Mouse (Mus musculus) spleen, postnatal 14 days (tissue): ENCODE data around the gene B3gnt9.
"Not testable (repeated sequence)": the region's sequence is repeated elsewhere in the genome, so short reads cannot be mapped to it uniquely, and the experiment has no call there.

Experiments
- DNase-seq, 2 experiments: peaks; one replicate each; pipeline ENCODE4 v3.0.0; 2021 to 2022; ENCODE audit warnings: low spot score in 2 of 2

B3gnt9 gene

GRCm38 (mm10) chr8:105258911-105259720, 4.2 kb upstream of the B3gnt9 start:
- DNase-seq: no peak

- DNase-seq: no peak
Observed at GRCm38 (mm10) chr8:105257318-105258114, 2.6 kb upstream of the B3gnt9 start.

- peak; percentile 81 to 88 for DNase-seq
Observed at GRCm38 (mm10) chr8:105254152-105254965, 594 bp downstream of the B3gnt9 start.

GRCm38 (mm10) chr8:105253766-105254151, 1.2 kb downstream of the B3gnt9 start:
- DNase-seq: no peak

GRCm38 (mm10) chr8:105252680-105253537, 2.0 kb downstream of the B3gnt9 start:
- DNase-seq: no peak

- no peak for DNase-seq
Observed at GRCm38 (mm10) chr8:105251954-105252353, 3.0 kb downstream of the B3gnt9 start.

GRCm38 (mm10) chr8:105241016-105241415, 13.9 kb downstream of the B3gnt9 start:
- no peak for DNase-seq

- no peak for DNase-seq
Observed at GRCm38 (mm10) chr8:105237442-105238142, 17.4 kb downstream of the B3gnt9 start.

GRCm38 (mm10) chr8:105235206-105235605, 19.7 kb downstream of the B3gnt9 start:
- no peak for DNase-seq

- no peak for DNase-seq
Observed at GRCm38 (mm10) chr8:105233126-105233935, 21.6 kb downstream of the B3gnt9 start.

GRCm38 (mm10) chr8:105232321-105232693, 22.6 kb downstream of the B3gnt9 start:
- not testable (repeated sequence) for DNase-seq

- DNase-seq: no peak
Observed at GRCm38 (mm10) chr8:105231503-105232320, 23.2 kb downstream of the B3gnt9 start.

GRCm38 (mm10) chr8:105225917-105226316, 29.0 kb downstream of the B3gnt9 start:
- DNase-seq: no peak

GRCm38 (mm10) chr8:105225272-105225593, 29.7 kb downstream of the B3gnt9 start:
- no peak for DNase-seq

- peak; percentile 93 to 96 for DNase-seq
Observed at GRCm38 (mm10) chr8:105224413-105225271, 30.3 kb downstream of the B3gnt9 start, which contains the start of gene D230025D16Rik. Gene D230025D16Rik, plus strand, starts transcription at chr8:105225145.

GRCm38 (mm10) chr8:105223850-105224249, 31.1 kb downstream of the B3gnt9 start:
- DNase-seq: no peak

GRCm38 (mm10) chr8:105217926-105218522, 36.9 kb downstream of the B3gnt9 start:
- no peak for DNase-seq
